In the genomic region with DNA sequence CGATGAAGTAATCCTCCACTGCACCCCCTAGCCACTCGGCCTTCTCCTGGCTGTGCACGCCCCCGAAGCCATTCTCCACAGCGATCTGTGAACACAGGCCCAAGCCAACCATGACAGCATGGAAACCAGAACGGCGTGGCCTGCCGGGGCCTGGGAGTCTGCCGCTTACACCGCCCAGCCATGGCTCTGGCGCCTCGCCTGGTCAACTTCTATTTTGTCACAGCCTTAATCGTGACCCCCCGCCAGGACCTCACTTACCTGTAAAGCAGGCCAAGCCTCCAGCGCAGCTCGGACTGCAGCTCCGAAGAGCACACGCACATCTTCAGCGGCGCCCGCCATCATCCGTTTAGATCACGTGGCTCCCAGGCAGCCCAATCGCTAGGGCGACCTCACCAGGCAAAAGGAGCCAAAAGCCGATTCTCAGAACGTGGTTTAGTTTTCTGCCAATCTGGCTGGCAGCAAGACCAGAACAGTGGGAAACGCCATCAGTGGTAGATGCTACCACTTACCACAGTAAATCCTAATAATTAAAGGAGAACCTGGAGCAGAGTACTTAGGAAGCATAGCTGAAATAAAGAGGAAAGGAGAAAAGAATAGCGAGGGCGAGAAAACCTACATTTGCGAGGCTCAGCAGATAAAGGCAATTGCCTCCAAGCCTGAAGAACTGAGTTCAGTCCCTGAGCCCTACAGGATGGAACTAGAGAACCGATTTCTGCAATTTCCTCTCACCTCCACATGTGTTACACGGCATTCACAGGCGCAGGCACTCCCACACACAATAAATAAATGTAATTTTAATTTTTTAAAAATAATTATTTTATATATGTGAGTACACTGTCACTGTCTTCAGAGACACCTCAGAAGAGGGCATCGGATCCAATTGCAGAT, we compare ENCODE assay signal across 8 mouse cellular contexts. TPM values are rescaled to one million over a fixed set of nuclear protein-coding genes. Genes with fewer than 3 reads are reported as not detected.
DNase-seq lines count a peak whose midpoint lies in the region; ATAC-seq and TF ChIP-seq lines count a peak whose summit lies in the region.

A gene (minus strand): TSS at position 373 of the 888 bp plus-strand sequence.

- intact Hi-C loops in heart, adult 2 months (cut with DNase I) = loop anchor here (5.0 to 10.0 kb wide), 5 partner anchors 49 to 582 kb away; a partner anchor contains a TSS

- TF ChIP-seq CTCF in heart, adult 2 months (IDR thresholded peaks at IDR 0.05) = peak; percentile 37

- ATAC-seq in embryonic facial prominence, embryonic 14.5 days (ENCODE audit: low read depth) = peak; percentile 92
- ATAC-seq in limb, embryonic 13.5 days (ENCODE audit: low FRiP score, low read depth) = peak; percentile 94
- peak; percentile 94 for ATAC-seq in midbrain, embryonic 16.5 days

- no peaks in the 10 kb centered on the region for H3K9me3 ChIP-seq in embryonic facial prominence, embryonic 14.5 days (ENCODE audit: control insufficient read depth, low read length)
- H3K9me3 ChIP-seq in limb, embryonic 13.5 days = no peaks in the 10 kb centered on the region
- no peaks in the 10 kb centered on the region for H3K9me3 ChIP-seq in midbrain, embryonic 16.5 days (replicated peaks; ENCODE audit: control insufficient read depth, low read length, poor library complexity, severe bottlenecking)

- WGBS in embryonic facial prominence, embryonic 14.5 days = 31% methylated on average over 31 of the region's 35 CpGs
- 26% methylated on average over 35 of the region's 35 CpGs for WGBS in heart, adult 2 months
- 23% methylated on average over 35 of the region's 35 CpGs for WGBS in limb, embryonic 13.5 days
- WGBS in midbrain, embryonic 16.5 days = 25% methylated on average over 35 of the region's 35 CpGs

- H3K4me1 ChIP-seq in embryonic facial prominence, embryonic 14.5 days (ENCODE audit: control insufficient read depth, insufficient read depth, low read length) = no peaks in the 10 kb centered on the region
- peaks cover 1% of the 10 kb centered on the region for H3K4me1 ChIP-seq in heart, adult 2 months (ENCODE audit: control insufficient read depth, insufficient read depth, low read length)
- peaks cover 6% of the 10 kb centered on the region for H3K4me1 ChIP-seq in limb, embryonic 13.5 days
- H3K4me1 ChIP-seq in midbrain, embryonic 16.5 days (ENCODE audit: control insufficient read depth, insufficient read depth, low read length) = peaks cover 7% of the 10 kb centered on the region; the same call in 1 of the 2 replicates

- peak within 1 kb of the TSS; percentile 62 for H3K4me3 ChIP-seq in embryonic facial prominence, embryonic 14.5 days (ENCODE audit: low read depth, low read length)
- H3K4me3 ChIP-seq in heart, adult 2 months = peak within 1 kb of the TSS; percentile 76
- peak within 1 kb of the TSS; percentile 66 for H3K4me3 ChIP-seq in limb, embryonic 13.5 days
- peak within 1 kb of the TSS; percentile 65 for H3K4me3 ChIP-seq in midbrain, embryonic 16.5 days (ENCODE audit: low read depth, low read length)

- DNase-seq in 416B (ENCODE audit: low read depth) = peak; percentile 82
- DNase-seq in adrenal gland, postnatal 4 days (ENCODE audit: low spot score in 2 of 2) = peak; percentile 14 to 39
- peak; percentile 90 for DNase-seq in embryonic facial prominence, embryonic 14.5 days (ENCODE audit: low spot score)
- peak; percentile 71 to 76 for DNase-seq in heart, adult 2 months
- peak; percentile 63 to 72 for DNase-seq in kidney, adult 8-10 months
- peak; percentile 17 to 37 for DNase-seq in spleen, postnatal 14 days (ENCODE audit: low spot score in 2 of 2)

- TF ChIP-seq EP300 in heart, adult 2 months (IDR thresholded peaks at IDR 0.05; ENCODE audit: insufficient read depth, low read depth, low read length) = no peak

- peak within 1 kb of the TSS; percentile 56 for H3K4me2 ChIP-seq in embryonic facial prominence, embryonic 14.5 days (ENCODE audit: low read depth, low read length)
- H3K4me2 ChIP-seq in limb, embryonic 13.5 days (replicated peaks) = peak within 1 kb of the TSS; percentile 67
- peak within 1 kb of the TSS; percentile 58 for H3K4me2 ChIP-seq in midbrain, embryonic 16.5 days (ENCODE audit: low read length)

- H3K9ac ChIP-seq in embryonic facial prominence, embryonic 14.5 days (ENCODE audit: low read depth, low read length) = peak within 1 kb of the TSS; percentile 71
- peak within 1 kb of the TSS; percentile 68 for H3K9ac ChIP-seq in heart, adult 2 months (ENCODE audit: low read depth, low read length)
- H3K9ac ChIP-seq in limb, embryonic 13.5 days = peak within 1 kb of the TSS; percentile 74
- H3K9ac ChIP-seq in midbrain, embryonic 16.5 days (ENCODE audit: low read depth, low read length) = peak within 1 kb of the TSS; percentile 69

- peak; percentile 58; the same call in 1 of the 2 replicates for TF ChIP-seq POLR2A in heart, adult 2 months (IDR thresholded peaks at IDR 0.05; ENCODE audit: insufficient read depth, low read depth, low read length)

- H3K36me3 ChIP-seq in embryonic facial prominence, embryonic 14.5 days (ENCODE audit: control insufficient read depth, insufficient read depth, low read length) = no peaks in the 10 kb centered on the region
- no peaks in the 10 kb centered on the region for H3K36me3 ChIP-seq in heart, adult 2 months (ENCODE audit: control insufficient read depth, insufficient read depth, low read length)
- H3K36me3 ChIP-seq in limb, embryonic 13.5 days = no peaks in the 10 kb centered on the region
- H3K36me3 ChIP-seq in midbrain, embryonic 16.5 days (ENCODE audit: control insufficient read depth, insufficient read depth, low read length) = no peaks in the 10 kb centered on the region

- H3K27me3 ChIP-seq in embryonic facial prominence, embryonic 14.5 days (replicated peaks; ENCODE audit: control insufficient read depth, insufficient read depth, low read length) = no peaks in the 10 kb centered on the region
- no peaks in the 10 kb centered on the region for H3K27me3 ChIP-seq in heart, adult 2 months (ENCODE audit: control insufficient read depth, insufficient read depth, low read length)
- H3K27me3 ChIP-seq in limb, embryonic 13.5 days = no peaks in the 10 kb centered on the region
- H3K27me3 ChIP-seq in midbrain, embryonic 16.5 days (ENCODE audit: control insufficient read depth, insufficient read depth, low read depth, low read length) = no peaks in the 10 kb centered on the region

- H3K27ac ChIP-seq in embryonic facial prominence, embryonic 14.5 days (replicated peaks; ENCODE audit: low read depth, low read length) = no peak within 1 kb of the TSS; the same call in 1 of the 2 replicates
- H3K27ac ChIP-seq in heart, adult 2 months = peak within 1 kb of the TSS; percentile 53
- 0 out of 2 replicates have a peak within 1 kb of the TSS, but pooled peaks have one; percentile 15 for H3K27ac ChIP-seq in limb, embryonic 13.5 days
- H3K27ac ChIP-seq in midbrain, embryonic 16.5 days (ENCODE audit: low read length) = peak within 1 kb of the TSS; percentile 69

- H3K79me2 ChIP-seq in heart, adult 2 months (replicated peaks; ENCODE audit: control insufficient read depth, insufficient read depth, low read length) = no peaks in the 10 kb centered on the region; the same call in 1 of the 2 replicates

RNA-seq across cellular contexts. Expression of the gene that starts here (rescaled TPM):
- 10 to 100 TPM; 34.6 to 37.8 TPM for total RNA-seq in adrenal gland, postnatal 4 days (2021)
- 35.8 and 38.3 TPM in 2 replicates for polyA plus RNA-seq in embryonic facial prominence, embryonic 14.5 days (2014; fragmentation: Nextera tagmentation; extraction: Ambion mirVana)
- total RNA-seq in heart, adult 2 months (2021) = 10 to 100 TPM; 12.5 to 12.8 TPM
- polyA plus RNA-seq in heart, adult 2 months (2012; rRNA removed) = 4.9 and 9.3 TPM in 2 replicates
- polyA plus RNA-seq in limb, embryonic 13.5 days (2015; fragmentation: Nextera tagmentation; extraction: Ambion mirVana) = 43.0 and 44.8 TPM in 2 replicates
- 38.2 and 38.8 TPM in 2 replicates for polyA plus RNA-seq in midbrain, embryonic 16.5 days (2015; fragmentation: Nextera tagmentation; extraction: Ambion mirVana)

Comparison
In these comparisons a context has a peak if more than half of its experiments do, and no peak if none do; other contexts are left out.
1. DNase-seq: peak in every context shown above with its lines; median percentile 90 in embryonic facial prominence, embryonic 14.5 days; 82 in 416B; 74 in heart, adult 2 months; 68 in kidney, adult 8-10 months; 27 in spleen, postnatal 14 days; 26 in adrenal gland, postnatal 4 days.